Mouse (Mus musculus): ENCODE measurements around the gene Olfr715. TPM values are rescaled to one million over a fixed set of nuclear protein-coding genes. Genes with fewer than 3 reads are reported as not detected.

Gene Olfr715
- not detected for total RNA-seq (2023)

DNA sequence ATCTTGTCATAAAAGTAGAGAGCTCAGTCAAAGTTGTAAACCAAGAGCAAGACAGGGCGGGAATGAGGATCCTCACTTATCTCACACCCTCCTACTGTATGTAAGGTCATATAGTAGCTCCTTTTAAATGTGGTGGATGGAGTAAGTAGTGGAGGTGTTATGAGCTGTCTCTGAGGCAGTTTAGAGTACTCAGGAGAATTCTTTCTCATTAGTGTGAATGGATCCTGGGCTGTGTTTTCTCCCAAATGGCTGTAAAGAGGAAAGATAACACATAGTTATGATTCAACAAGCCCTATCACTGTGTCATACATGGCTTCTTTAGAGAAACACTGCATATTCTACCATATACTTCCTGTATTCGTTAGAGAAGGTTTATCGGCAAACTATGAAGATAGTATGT lies at the start of gene Olfr715:
Gene Olfr715 (minus strand): TSS at position 101 of the 400 bp plus-strand sequence.

DNA sequence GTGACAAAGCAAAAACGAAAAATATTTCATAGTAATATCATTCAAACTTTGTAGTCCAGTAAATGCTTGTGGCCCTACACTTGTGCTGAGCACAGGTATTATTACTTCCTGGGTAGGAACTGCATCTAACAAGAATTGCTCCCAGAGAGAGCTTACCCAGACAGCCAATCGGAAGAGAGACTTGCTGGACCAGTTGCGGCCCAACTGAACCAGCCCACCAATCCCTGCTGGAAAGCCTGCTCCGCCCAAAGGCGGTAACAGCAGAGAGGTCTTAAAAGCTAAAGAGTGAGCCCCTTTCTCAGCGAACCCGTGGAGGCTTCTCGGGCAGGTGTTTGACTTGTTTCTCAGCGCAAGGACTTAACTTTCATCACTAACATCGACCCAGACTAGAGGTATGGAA lies 35.8 kb upstream of the Olfr715 start, which contains the start of gene Nlrp14:
Gene Nlrp14 (plus strand): TSS at position 301 of the 400 bp plus-strand sequence.

DNA sequence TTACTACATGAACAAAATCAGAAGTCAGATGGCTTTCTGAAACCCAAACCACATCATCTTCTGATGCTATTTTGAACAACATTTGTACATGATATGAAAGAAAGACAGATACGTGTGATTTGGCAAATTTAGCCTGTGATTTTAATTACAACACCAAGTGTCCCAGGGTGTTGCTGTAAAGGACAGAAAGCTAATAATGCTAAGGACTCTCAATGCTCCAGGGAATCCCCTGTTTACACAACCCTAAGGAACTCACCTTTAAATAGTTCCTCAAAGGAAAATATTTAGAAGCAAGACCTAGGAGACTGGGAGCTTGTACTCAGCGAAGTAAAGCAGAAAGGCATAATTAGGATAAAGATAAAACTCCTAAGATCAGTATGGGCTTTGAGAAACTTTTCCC lies 7.1 kb upstream of the Olfr715 start, which contains the start of gene Olfr716:
Gene Olfr716 (plus strand): TSS at position 301 of the 400 bp plus-strand sequence.

DNA sequence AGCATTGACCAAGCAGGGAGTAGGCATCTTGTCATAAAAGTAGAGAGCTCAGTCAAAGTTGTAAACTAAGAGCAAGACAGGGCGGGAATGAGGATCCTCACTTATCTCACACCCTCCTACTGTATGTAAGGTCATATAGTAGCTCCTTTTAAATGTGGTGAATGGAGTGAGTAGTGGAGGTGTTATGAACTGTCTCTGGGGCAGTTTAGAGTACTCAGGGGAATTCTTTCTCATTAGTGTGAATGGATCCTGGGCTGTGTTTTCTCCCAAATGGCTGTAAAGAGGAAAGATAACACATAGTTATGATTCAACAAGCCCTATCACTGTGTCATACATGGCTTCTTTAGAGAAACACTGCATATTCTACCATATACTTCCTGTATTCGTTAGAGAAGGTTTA lies 20.6 kb downstream of the Olfr715 start, which contains the start of gene Olfr715b:
Gene Olfr715b (minus strand): TSS at position 101 of the 400 bp plus-strand sequence.

DNA sequence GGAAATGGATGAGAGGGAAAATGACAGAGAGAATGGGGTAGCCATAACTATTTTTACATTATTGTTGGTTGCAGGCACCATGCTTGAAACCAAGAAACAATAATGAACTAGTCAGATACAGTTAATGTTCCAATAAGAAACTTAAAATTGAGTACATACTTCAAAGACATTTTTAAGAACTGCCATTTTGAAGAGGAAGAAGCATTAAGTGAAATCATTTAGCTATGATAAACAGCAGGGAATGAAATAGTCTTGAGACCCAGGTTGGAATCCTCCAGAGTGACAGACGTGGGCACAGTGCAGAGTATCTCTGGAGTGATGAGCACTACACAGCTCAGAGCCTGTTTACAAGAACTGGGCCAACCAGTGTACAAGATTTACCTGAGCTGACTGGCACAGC lies 38.0 kb downstream of the Olfr715 start, which contains the start of gene Olfr17:
Gene Olfr17 (plus strand): TSS at position 301 of the 400 bp plus-strand sequence.

Other genes with a start within 250 kb of the Olfr715 start
- not detected for gene Olfr706, start 242.9 kb downstream of the Olfr715 start, total RNA-seq (2023)
- gene Olfr707, start 229.8 kb downstream of the Olfr715 start, total RNA-seq (2023), result not detected
- gene Olfr1532-ps1, start 223.1 kb downstream of the Olfr715 start, total RNA-seq (2023), result not detected
- gene Olfr709-ps1, start 198.9 kb downstream of the Olfr715 start, total RNA-seq (2023), result 0.12 TPM
- not detected for gene Olfr710, start 182.8 kb downstream of the Olfr715 start, total RNA-seq (2023)
- not detected for gene Olfr6, start 167.1 kb downstream of the Olfr715 start, total RNA-seq (2023)
- gene Olfr711, start 155.6 kb downstream of the Olfr715 start, total RNA-seq (2023), result not detected
- not detected for gene Olfr2, start 125.0 kb downstream of the Olfr715 start, total RNA-seq (2023)
- not detected for gene Olfr713, start 99.9 kb downstream of the Olfr715 start, total RNA-seq (2023)
- gene Olfr714, start 60.1 kb downstream of the Olfr715 start, total RNA-seq (2023), result not detected
- not detected for gene Olfr17, start 37.9 kb downstream of the Olfr715 start, total RNA-seq (2023)
- gene Olfr715b, start 20.7 kb downstream of the Olfr715 start, total RNA-seq (2023), result not detected
- not detected for gene Olfr716, start 7.2 kb upstream of the Olfr715 start, total RNA-seq (2023)
- gene Nlrp14, start 35.9 kb upstream of the Olfr715 start, total RNA-seq (2023), result not detected
- gene Rbmxl2, start 78.4 kb upstream of the Olfr715 start, total RNA-seq (2023), result not detected
- gene Syt9, start 239.6 kb upstream of the Olfr715 start, total RNA-seq (2023), result not detected